Mouse (Mus musculus) MEL (cell line): ENCODE measurements around the gene Mcm3ap.

ENCODE experiments used
- CTCF ChIP-seq, 3 experiments: IDR thresholded peaks in 2 of 3; conservative IDR thresholded peaks in 1 of 3; 2 replicates each; pipeline ENCODE4 v1.5.1; 2011 to 2012; ENCODE audit warnings: low read length in 3 of 3, low read depth in 2 of 3, mild to moderate bottlenecking in 2 of 3, improper control_type of control experiment in 1 of 3, inconsistent platforms in 1 of 3, mixed read lengths in 1 of 3, moderate library complexity in 1 of 3; ENCODE audit not compliant: control insufficient read depth in 1 of 3, insufficient read depth in 1 of 3, poor library complexity in 1 of 3, severe bottlenecking in 1 of 3
- POLR2A ChIP-seq, 2 experiments: IDR thresholded peaks; 2 replicates each; pipeline ENCODE4 v1.6.1; 2011 to 2012; ENCODE audit warnings: low read length in 2 of 2, mild to moderate bottlenecking in 2 of 2, control low read depth in 1 of 2, improper control_type of control experiment in 1 of 2, low read depth in 1 of 2, moderate library complexity in 1 of 2; ENCODE audit not compliant: control insufficient read depth in 1 of 2, insufficient read depth in 1 of 2, poor library complexity in 1 of 2
- ZMIZ1 ChIP-seq: IDR thresholded peaks from 2 replicates; pipeline ENCODE4 v1.6.1; 2012; ENCODE audit warnings: low read depth, mild to moderate bottlenecking, inconsistent platforms, low read length, improper control_type of control experiment, moderate library complexity

DNA sequence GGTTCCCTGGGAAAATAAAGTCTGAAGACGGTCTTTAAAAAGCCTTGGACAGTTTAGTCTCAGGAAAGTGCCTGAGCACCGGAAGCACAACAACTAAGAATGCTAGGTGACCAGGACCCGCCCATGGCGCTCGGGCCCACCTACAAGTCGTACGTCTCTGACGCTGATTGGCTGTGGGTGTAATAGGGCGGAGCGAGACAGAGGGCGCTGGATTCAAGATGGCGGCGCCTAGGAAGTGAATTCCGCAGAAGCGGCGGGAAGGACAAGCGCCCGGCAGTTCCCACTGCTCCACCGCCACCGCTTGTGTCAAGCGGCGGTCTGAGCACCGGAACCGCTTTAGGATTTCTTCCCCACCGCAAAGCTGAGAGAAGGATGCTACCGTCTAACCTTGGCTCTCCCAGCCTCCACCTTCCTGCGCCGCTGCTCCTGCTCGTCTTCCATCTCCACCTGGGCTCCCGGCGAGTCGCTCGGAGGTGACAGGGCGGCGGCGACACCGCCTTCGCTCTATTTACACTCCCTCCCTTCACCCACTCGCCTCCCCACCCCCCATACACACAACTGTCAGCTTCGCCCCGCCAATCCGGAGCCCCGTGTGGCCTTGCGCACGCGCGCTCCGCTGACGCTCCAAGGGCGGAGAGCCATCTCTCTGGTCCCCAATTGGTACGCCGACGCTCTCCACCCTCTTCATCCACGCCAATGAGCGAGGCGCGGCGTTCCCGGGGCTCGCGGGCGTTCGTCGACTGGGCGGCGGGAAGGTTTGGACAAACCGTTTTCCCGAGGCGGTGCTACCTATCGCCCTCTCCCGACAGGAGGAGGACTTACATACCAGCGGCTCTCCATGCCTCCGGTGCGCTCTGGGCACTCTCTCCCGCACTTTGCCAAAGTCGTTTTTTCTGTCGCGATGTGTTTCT is 26.3 kb upstream of the Mcm3ap start, which contains the start of gene Pcnt:
- peak; percentile 74 for TF ChIP-seq ZMIZ1
- peak; percentile 61 to 70 (median 63) for TF ChIP-seq CTCF (IDR thresholded peaks at IDR 0.05 in 2 of 3, conservative IDR thresholded peaks at IDR 0.05 in 1 of 3; ENCODE audit: control insufficient read depth in 1 of 3, insufficient read depth in 1 of 3, low read depth in 2 of 3, low read length in 3 of 3, poor library complexity in 1 of 3, severe bottlenecking in 1 of 3)
- TF ChIP-seq POLR2A (IDR thresholded peaks at IDR 0.05; ENCODE audit: control insufficient read depth in 1 of 2, insufficient read depth in 1 of 2, low read depth in 1 of 2, low read length in 2 of 2, poor library complexity in 1 of 2): peak; percentile 43 to 74
